Mouse (Mus musculus) frontal cortex, postnatal 36 days (tissue): ENCODE results near the gene Inpp4b.
"Not testable (repeated sequence)": the region's sequence is repeated elsewhere in the genome, so short reads cannot be mapped to it uniquely, and the experiment has no call there.

ENCODE experiments used
- DNase-seq, 2 experiments: peaks; one replicate each; pipeline ENCODE4 v3.0.0; 2022; ENCODE audit warnings: low spot score in 2 of 2

The Inpp4b gene

GRCm38 (mm10) chr8:81985128-81985665, 642.8 kb downstream of the Inpp4b start:
- no peak for DNase-seq

DNA sequence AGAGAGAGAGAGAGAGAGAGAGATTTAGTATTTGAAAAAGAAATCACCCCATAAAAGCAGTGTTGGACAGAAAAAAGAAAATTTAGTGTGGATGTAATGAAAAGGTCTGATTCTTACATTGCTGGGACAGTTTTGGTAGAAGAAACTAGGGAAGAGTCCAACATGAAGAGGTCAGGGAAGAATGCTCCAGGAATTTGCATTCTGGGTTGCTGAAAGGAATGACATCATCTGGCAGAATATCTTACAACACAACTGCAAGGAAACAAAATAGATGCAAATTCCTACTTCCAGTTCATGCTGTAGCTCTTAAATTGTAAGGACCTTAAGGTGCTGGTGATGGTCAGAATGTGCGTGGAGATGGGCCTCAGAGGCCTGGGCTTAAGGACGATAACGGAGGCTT, 650.6 kb downstream of the Inpp4b start:
- DNase-seq: no peak

DNA sequence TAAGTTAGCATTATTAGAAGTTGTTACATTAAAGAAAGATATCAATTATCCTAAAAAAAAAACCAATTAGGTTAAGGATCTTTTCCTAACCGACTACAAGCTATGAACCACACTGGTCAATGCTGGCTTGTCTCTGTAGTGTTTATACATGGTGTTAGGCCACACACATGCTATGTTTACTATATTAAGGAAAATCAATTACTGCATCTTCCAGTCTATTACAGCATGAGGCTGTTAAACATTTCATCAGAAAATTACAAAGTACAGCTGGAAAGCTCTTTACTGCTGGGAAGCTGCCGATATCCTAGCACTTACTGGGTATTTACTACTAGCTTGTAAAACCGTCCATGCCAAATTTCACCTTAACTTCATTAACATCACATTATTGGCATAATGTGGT, 653.9 kb downstream of the Inpp4b start:
- DNase-seq: no peak

DNA sequence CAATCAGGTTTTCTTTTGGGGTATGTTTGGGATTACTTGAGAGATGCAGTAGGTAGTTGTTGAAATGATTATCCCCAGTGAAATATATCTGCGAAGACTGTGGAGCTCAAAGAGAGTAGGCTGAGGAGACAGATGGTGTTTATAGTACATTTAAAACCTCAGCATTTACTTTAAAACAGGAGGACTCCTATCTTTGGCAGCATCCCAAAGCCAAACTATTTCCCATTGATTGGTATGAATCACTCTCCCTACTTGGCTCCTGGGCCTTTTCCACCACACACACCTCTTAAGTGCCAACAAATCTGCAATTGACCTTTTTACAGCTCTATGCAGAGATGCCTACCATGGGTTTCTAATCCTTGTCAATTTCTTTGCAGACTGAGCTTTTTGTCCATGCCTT, 654.5 kb downstream of the Inpp4b start:
- peak; percentile 8 to 34 for DNase-seq

GRCm38 (mm10) chr8:82004158-82004557, 661.8 kb downstream of the Inpp4b start:
- DNase-seq: no peak

DNA sequence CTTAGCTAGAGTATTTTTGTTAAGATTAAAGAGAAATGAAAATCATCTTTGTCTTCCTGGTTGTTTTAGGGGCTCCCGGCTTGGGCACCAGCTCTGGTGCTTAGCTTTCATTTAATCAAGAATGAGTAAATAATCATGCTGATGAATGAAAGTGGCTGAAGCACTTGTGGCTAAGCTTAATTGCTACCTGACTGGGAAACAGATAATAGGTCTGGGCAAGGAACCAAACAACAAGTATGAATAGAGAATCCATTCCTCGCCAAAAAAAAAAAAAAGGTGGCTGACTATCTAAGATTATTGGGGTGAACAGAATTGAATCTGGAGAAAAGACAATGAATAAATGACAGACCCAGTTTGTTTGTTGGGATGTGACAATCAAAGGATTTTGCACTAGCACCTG, 663.1 kb downstream of the Inpp4b start:
- no peak for DNase-seq

DNA sequence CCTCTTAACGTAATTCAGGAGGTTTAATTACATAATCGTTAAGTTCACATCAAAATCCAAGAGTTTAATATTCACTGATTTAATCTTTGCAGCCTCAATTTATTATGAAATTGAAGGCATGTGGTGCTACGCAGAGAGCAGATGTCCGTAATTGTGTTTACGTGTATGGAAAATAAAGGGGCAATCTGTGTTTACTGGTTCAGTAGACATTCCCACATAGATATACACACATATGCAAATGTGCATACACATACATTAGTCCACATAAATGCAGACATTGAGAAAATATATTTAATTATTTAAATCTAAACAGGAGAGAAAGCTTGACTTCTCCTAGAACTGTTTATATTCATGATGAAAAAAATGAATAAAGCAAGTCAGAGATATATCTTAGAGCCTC, 675.4 kb downstream of the Inpp4b start:
- DNase-seq: no peak

- DNase-seq: peak; percentile 4 to 12
Observed at GRCm38 (mm10) chr8:82027401-82027800, 685.0 kb downstream of the Inpp4b start.

DNA sequence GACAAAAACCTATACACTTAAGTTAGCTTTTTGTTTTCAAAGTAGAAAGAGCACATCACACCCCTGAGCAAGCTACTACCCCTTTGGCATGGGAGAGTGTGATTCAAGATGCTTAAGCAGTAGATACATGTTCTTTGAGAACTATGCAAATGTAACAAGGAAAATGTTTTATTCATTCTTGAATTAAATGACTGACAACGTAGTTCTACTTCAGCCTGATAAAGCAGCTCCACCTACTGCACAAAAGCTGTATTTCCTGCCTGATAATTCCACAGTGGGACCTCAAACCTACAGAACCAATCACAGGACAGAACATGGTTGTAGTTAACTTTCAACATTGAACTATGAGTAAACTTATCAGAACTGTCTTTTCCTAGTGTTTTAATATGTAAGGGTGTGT, 686.5 kb downstream of the Inpp4b start:
- peak in 1 of 2 experiments; percentile 55 for DNase-seq

DNA sequence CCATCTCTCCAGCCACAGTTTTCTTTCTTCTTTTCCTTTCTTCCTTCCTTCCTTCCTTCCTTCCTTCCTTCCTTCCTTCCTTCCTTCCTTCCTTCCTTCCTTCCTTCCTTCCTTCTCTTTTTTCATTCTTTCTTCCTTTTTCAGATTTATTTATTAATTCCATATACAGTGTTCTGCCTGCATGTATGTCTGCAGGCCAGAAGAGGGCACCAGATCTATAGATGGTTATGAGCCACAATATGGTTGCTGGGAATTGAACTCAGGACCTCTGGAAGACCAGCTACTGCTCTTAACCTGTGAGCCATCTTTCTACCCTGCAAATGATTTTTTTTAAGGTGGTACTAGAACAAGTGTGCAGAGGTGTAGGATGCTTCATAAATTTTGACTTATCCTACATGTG, 689.7 kb downstream of the Inpp4b start:
- not testable (repeated sequence) for DNase-seq

- no peak for DNase-seq
Observed at GRCm38 (mm10) chr8:82054030-82054429, 711.7 kb downstream of the Inpp4b start.

GRCm38 (mm10) chr8:82067619-82068018, 725.3 kb downstream of the Inpp4b start:
- DNase-seq: peak in 1 of 2 experiments; percentile 23

GRCm38 (mm10) chr8:82079267-82079666, 736.9 kb downstream of the Inpp4b start:
- DNase-seq: no peak

DNA sequence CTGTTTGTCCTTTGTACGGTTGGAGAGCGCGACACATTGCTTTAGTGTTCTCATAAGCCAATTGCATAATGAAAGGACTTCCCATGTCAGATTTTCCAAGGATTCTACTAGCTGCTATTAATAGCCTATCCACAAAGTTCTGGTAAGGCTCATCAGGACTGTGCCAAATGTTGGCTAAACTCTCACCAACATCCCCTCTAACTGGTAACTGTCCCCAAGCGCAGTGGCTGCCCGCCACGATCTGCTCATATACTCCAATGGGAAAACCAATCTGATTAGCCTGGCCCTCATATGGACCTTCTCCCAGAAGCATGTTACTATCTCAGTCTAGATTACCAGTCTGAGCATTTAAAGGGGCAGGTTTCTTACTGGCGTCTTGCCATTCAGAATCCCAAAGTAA, 744.3 kb downstream of the Inpp4b start:
- DNase-seq: not testable (repeated sequence)

GRCm38 (mm10) chr8:82090901-82091300, 748.5 kb downstream of the Inpp4b start:
- DNase-seq: no peak

- no peak for DNase-seq
Observed at GRCm38 (mm10) chr8:82093274-82093673, 750.9 kb downstream of the Inpp4b start.

DNA sequence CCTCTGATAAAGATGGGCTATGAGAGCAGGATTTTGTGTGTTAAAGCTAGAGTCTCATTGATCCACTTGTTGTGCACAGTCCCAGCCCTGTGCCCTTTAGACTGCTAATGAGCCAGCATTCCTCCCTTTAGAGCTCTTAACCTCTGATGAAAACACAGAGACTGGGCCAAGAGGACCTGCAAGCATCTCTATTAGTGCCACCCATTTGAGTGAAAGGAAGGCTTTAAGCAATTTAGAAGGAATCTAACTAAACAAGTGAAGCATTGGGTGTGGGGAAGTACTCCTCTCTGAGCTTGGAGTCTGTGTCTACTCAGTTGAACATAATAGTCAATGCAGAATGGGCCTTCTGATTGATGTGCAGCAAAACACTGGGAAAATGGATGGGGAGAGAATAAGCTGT, 762.2 kb downstream of the Inpp4b start:
- DNase-seq: no peak

DNA sequence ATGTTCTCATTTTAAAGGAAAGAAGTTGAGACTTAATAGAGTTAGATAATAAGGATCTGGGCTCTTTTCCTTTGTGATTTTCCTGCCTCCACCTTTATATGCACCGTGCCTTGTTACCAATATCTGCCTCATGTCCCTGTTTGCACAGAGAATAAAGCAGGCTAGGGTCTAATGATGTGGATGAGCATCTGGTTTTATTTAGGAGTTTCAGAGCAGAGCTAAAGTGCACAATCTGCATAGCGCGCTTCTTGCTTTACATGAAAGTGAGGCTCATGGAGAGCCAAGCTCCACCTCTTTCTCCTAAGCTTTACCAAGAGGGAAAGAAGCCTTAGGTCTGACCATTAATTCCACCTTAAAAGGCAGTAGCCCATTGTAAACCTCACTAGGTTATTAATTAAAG, 763.8 kb downstream of the Inpp4b start:
- DNase-seq: no peak

GRCm38 (mm10) chr8:82150272-82150671, 807.9 kb downstream of the Inpp4b start:
- DNase-seq: no peak

DNA sequence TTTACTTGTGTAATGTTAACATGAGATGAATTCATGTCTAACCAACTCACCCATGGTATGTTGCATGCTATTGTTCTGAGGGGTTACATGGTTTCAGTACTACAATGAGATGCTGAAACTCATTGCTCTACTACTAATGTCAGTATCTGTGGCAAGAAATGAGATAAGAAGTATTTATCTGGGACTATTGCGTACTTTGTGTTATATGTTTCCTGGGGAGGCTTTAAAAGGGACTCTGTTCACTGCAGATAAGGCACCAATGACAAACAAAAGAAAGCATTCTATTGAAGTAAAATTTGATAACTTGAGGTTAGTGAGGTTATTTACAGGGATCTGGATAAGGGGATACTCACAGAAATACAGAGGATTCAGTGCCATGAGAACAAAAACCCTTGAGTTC, 815.6 kb downstream of the Inpp4b start:
- DNase-seq: no peak
